Mouse (Mus musculus): Measurements from ENCODE around the gene Canx. TPM values are rescaled to one million over a fixed set of nuclear protein-coding genes. Genes with fewer than 3 reads are reported as not detected.

Canx gene
- polyA plus RNA-seq, 1 experiment from 2014 or later = 264 TPM

GRCm38 (mm10) chr11:50290486-50291225, 34.8 kb downstream of the Canx start:
- no peak for ATAC-seq
- 29% methylated on average over 20 of the region's 20 CpGs for WGBS (ENCODE audit: insufficient replicate concordance)

GRCm38 (mm10) chr11:50286428-50286827, 39.0 kb downstream of the Canx start:
- no peak overlapping the region for H3K4me3 ChIP-seq
- no peak for ATAC-seq
- no peak overlapping the region for H3K4me2 ChIP-seq
- H3K27me3 ChIP-seq (replicated peaks) = no peaks in the 10 kb centered on the region
- H3K9ac ChIP-seq = no peak overlapping the region
- H3K9me3 ChIP-seq (replicated peaks) = no peaks in the 10 kb centered on the region
- H3K27ac ChIP-seq = no peak overlapping the region
- H3K4me1 ChIP-seq = peaks cover 35% of the 10 kb centered on the region
- H3K36me3 ChIP-seq = peaks cover 42% of the 10 kb centered on the region
- WGBS (ENCODE audit: insufficient replicate concordance) = 71% methylated on average over 1 of the region's 1 CpGs

More at GRCm38 (mm10) chr11:50290486-50291225, 34.8 kb downstream of the Canx start:
- peaks cover 57% of the 10 kb centered on the region for H3K36me3 ChIP-seq
- peak overlapping the region; percentile 78 for H3K4me2 ChIP-seq
- H3K4me3 ChIP-seq = peak overlapping the region; percentile 89
- peaks cover 53% of the 10 kb centered on the region for H3K4me1 ChIP-seq
- no peaks in the 10 kb centered on the region for H3K9me3 ChIP-seq (replicated peaks)
- peak overlapping the region; percentile 96 for H3K27ac ChIP-seq
- H3K9ac ChIP-seq = peak overlapping the region; percentile 99
- H3K27me3 ChIP-seq (replicated peaks) = no peaks in the 10 kb centered on the region

GRCm38 (mm10) chr11:50285696-50286095, 39.8 kb downstream of the Canx start:
- ATAC-seq = no peak
- Histone ChIP-seq H3K27me3 (replicated peaks) (no peaks in the 10 kb centered on the region), H3K27ac (no peak overlapping the region), H3K36me3 (peaks cover 48% of the 10 kb centered on the region), H3K9ac (no peak overlapping the region), H3K4me1 (peaks cover 29% of the 10 kb centered on the region), H3K9me3 (replicated peaks) (no peaks in the 10 kb centered on the region), H3K4me3 (no peak overlapping the region), H3K4me2 (no peak overlapping the region)
- 88% methylated on average over 7 of the region's 7 CpGs for WGBS (ENCODE audit: insufficient replicate concordance)

- H3K4me3 ChIP-seq = no peak overlapping the region
- H3K9me3 ChIP-seq (replicated peaks) = no peaks in the 10 kb centered on the region
- WGBS (ENCODE audit: insufficient replicate concordance) = 84% methylated on average over 5 of the region's 5 CpGs
- H3K27ac ChIP-seq = no peak overlapping the region
- H3K9ac ChIP-seq = no peak overlapping the region
- no peak overlapping the region for H3K4me2 ChIP-seq
- no peak for ATAC-seq
- peaks cover 28% of the 10 kb centered on the region for H3K4me1 ChIP-seq
- no peaks in the 10 kb centered on the region for H3K27me3 ChIP-seq (replicated peaks)
- peaks cover 53% of the 10 kb centered on the region for H3K36me3 ChIP-seq
Observed at GRCm38 (mm10) chr11:50285263-50285662, 40.2 kb downstream of the Canx start.

GRCm38 (mm10) chr11:50280053-50280452, 45.4 kb downstream of the Canx start:
- H3K36me3 ChIP-seq = peaks cover 31% of the 10 kb centered on the region
- H3K27ac ChIP-seq = no peak overlapping the region
- 47% methylated on average over 1 of the region's 1 CpGs for WGBS (ENCODE audit: insufficient replicate concordance)
- no peaks in the 10 kb centered on the region for H3K27me3 ChIP-seq (replicated peaks)
- H3K9ac ChIP-seq = no peak overlapping the region
- ATAC-seq = no peak
- H3K4me1 ChIP-seq = peaks cover 18% of the 10 kb centered on the region
- H3K4me2 ChIP-seq = no peak overlapping the region
- H3K4me3 ChIP-seq = no peak overlapping the region
- H3K9me3 ChIP-seq (replicated peaks) = no peaks in the 10 kb centered on the region

- H3K27ac ChIP-seq = no peak overlapping the region
- H3K27me3 ChIP-seq (replicated peaks) = no peaks in the 10 kb centered on the region
- H3K36me3 ChIP-seq = peaks cover 31% of the 10 kb centered on the region
- no peak overlapping the region for H3K4me3 ChIP-seq
- H3K9ac ChIP-seq = no peak overlapping the region
- H3K4me1 ChIP-seq = peaks cover 24% of the 10 kb centered on the region
- no peak for ATAC-seq
- no peaks in the 10 kb centered on the region for H3K9me3 ChIP-seq (replicated peaks)
- WGBS (ENCODE audit: insufficient replicate concordance) = 91% methylated on average over 4 of the region's 4 CpGs
- H3K4me2 ChIP-seq = no peak overlapping the region
Observed at GRCm38 (mm10) chr11:50279005-50279404, 46.5 kb downstream of the Canx start.

- H3K36me3 ChIP-seq = peaks cover 27% of the 10 kb centered on the region
- no peak overlapping the region for H3K9ac ChIP-seq
- H3K27ac ChIP-seq = no peak overlapping the region
- no peak overlapping the region for H3K4me2 ChIP-seq
- H3K4me1 ChIP-seq = peaks cover 24% of the 10 kb centered on the region
- no peaks in the 10 kb centered on the region for H3K27me3 ChIP-seq (replicated peaks)
- no peak overlapping the region for H3K4me3 ChIP-seq
- 89% methylated on average over 6 of the region's 6 CpGs for WGBS (ENCODE audit: insufficient replicate concordance)
- no peak for ATAC-seq
- H3K9me3 ChIP-seq (replicated peaks) = no peaks in the 10 kb centered on the region
Observed at GRCm38 (mm10) chr11:50277706-50278105, 47.8 kb downstream of the Canx start.

GRCm38 (mm10) chr11:50277025-50277424, 48.4 kb downstream of the Canx start:
- Histone ChIP-seq H3K27me3 (replicated peaks) (no peaks in the 10 kb centered on the region), H3K9me3 (replicated peaks) (no peaks in the 10 kb centered on the region), H3K4me1 (peaks cover 24% of the 10 kb centered on the region), H3K36me3 (peaks cover 27% of the 10 kb centered on the region), H3K27ac (no peak overlapping the region), H3K4me2 (no peak overlapping the region), H3K9ac (no peak overlapping the region), H3K4me3 (no peak overlapping the region)
- ATAC-seq = no peak

- no peaks in the 10 kb centered on the region for H3K9me3 ChIP-seq (replicated peaks)
- peaks cover 20% of the 10 kb centered on the region for H3K36me3 ChIP-seq
- H3K9ac ChIP-seq = no peak overlapping the region
- peak overlapping the region; percentile 33; the same call in 1 of the 2 replicates for H3K27ac ChIP-seq
- ATAC-seq = peak; percentile 42; the same call in 1 of the 2 replicates
- H3K27me3 ChIP-seq (replicated peaks) = no peaks in the 10 kb centered on the region
- H3K4me2 ChIP-seq = no peak overlapping the region
- no peak overlapping the region for H3K4me3 ChIP-seq
- WGBS (ENCODE audit: insufficient replicate concordance) = 50% methylated on average over 5 of the region's 5 CpGs
- peaks cover 24% of the 10 kb centered on the region for H3K4me1 ChIP-seq
Observed at GRCm38 (mm10) chr11:50275568-50276151, 49.8 kb downstream of the Canx start.

- peaks cover 21% of the 10 kb centered on the region for H3K4me1 ChIP-seq
- H3K4me2 ChIP-seq = no peak overlapping the region
- 45% methylated on average over 2 of the region's 2 CpGs for WGBS (ENCODE audit: insufficient replicate concordance)
- peak overlapping the region; percentile 33; the same call in 1 of the 2 replicates for H3K27ac ChIP-seq
- H3K9ac ChIP-seq = no peak overlapping the region
- ATAC-seq = no peak
- H3K4me3 ChIP-seq = no peak overlapping the region
- H3K9me3 ChIP-seq (replicated peaks) = no peaks in the 10 kb centered on the region
- no peaks in the 10 kb centered on the region for H3K27me3 ChIP-seq (replicated peaks)
- H3K36me3 ChIP-seq = peaks cover 15% of the 10 kb centered on the region
Observed at GRCm38 (mm10) chr11:50275077-50275476, 50.4 kb downstream of the Canx start.

- Histone ChIP-seq H3K9me3 (replicated peaks) (no peaks in the 10 kb centered on the region), H3K4me3 (no peak overlapping the region)
Observed at GRCm38 (mm10) chr11:50272819-50273218, 52.7 kb downstream of the Canx start.

GRCm38 (mm10) chr11:50269885-50270284, 55.6 kb downstream of the Canx start:
- peaks cover 5% of the 10 kb centered on the region; the same call in 1 of the 2 replicates for H3K4me1 ChIP-seq
- H3K4me3 ChIP-seq = no peak overlapping the region
- peaks cover 23% of the 10 kb centered on the region for H3K36me3 ChIP-seq
- ATAC-seq = no peak
- no peaks in the 10 kb centered on the region for H3K9me3 ChIP-seq (replicated peaks)
- H3K9ac ChIP-seq = no peak overlapping the region
- H3K27me3 ChIP-seq (replicated peaks) = no peaks in the 10 kb centered on the region
- no peak overlapping the region for H3K27ac ChIP-seq
- no peak overlapping the region for H3K4me2 ChIP-seq
- WGBS (ENCODE audit: insufficient replicate concordance) = 88% methylated on average over 1 of the region's 1 CpGs

More at GRCm38 (mm10) chr11:50272819-50273218, 52.7 kb downstream of the Canx start:
- ATAC-seq = no peak
- Histone ChIP-seq H3K4me1 (peaks cover 21% of the 10 kb centered on the region), H3K27me3 (replicated peaks) (no peaks in the 10 kb centered on the region), H3K36me3 (peaks cover 10% of the 10 kb centered on the region), H3K9ac (no peak overlapping the region), H3K4me2 (no peak overlapping the region), H3K27ac (no peak overlapping the region)
- WGBS (ENCODE audit: insufficient replicate concordance) = 81% methylated on average over 2 of the region's 2 CpGs

All from liver, embryonic 12.5 days (tissue).